Mouse (Mus musculus) layer of hippocampus, postnatal 14 days (tissue): Measurements from ENCODE around the gene Nnat. TPM values are rescaled to one million over a fixed set of nuclear protein-coding genes. Genes with fewer than 3 reads are reported as not detected.

Experiments used
- DNase-seq, 2 experiments: peaks; one replicate each; pipeline ENCODE4 v3.0.0; 2021 to 2022; ENCODE audit warnings: low spot score in 2 of 2, mixed read lengths in 1 of 2
- long read RNA-seq, 2 experiments: library from polyadenylated mRNA; stranded (forward); transcript quantifications; one replicate each; pipeline ENCODE4 v2.0.0; 2021
- total RNA-seq, 2 experiments: library from RNA; stranded (reverse); gene quantifications; 2 replicates each; pipeline ENCODE4 v1.2.3; 2021

Nnat gene
- total RNA-seq = 1,000 to 10,000 TPM; 1,202 to 1,260 TPM
- long read RNA-seq, experiment 1, transcript Nnat-205 (2 exons, 1,146 nt) = major isoform, 175 of 407 reads
- long read RNA-seq, experiment 1, transcript Nnat-202 (3 exons, 1,213 nt) = minor isoform, 35 of 407 reads
- long read RNA-seq, experiment 1, partial matches to known transcripts = 1 of 407 reads
- long read RNA-seq, experiment 1, other reads (novel, unspliced or antisense) = 190 of 407 reads
- long read RNA-seq, experiment 2, transcript Nnat-205 (2 exons, 1,146 nt) = major isoform, 306 of 940 reads
- long read RNA-seq, experiment 2, transcript Nnat-202 (3 exons, 1,213 nt) = minor isoform, 65 of 940 reads
- long read RNA-seq, experiment 2, partial matches to known transcripts = 0 of 940 reads
- long read RNA-seq, experiment 2, other reads (novel, unspliced or antisense) = 561 of 940 reads

GRCm38 (mm10) chr2:157559858-157560257 lies at the start of gene Nnat:
Gene Nnat, plus strand, starts transcription at chr2:157560078.
- DNase-seq = peak; percentile 76 to 82

GRCm38 (mm10) chr2:157512859-157513258 lies 47.0 kb upstream of the Nnat start:
- DNase-seq = peak in 1 of 2 experiments; percentile 71

GRCm38 (mm10) chr2:157513737-157514208 lies 46.1 kb upstream of the Nnat start:
- DNase-seq = no peak

- DNase-seq = no peak
These were observed 45.5 kb upstream of the Nnat start for GRCm38 (mm10) chr2:157514353-157514752.

GRCm38 (mm10) chr2:157517526-157517925 lies 42.4 kb upstream of the Nnat start:
- no peak for DNase-seq

GRCm38 (mm10) chr2:157518451-157518850 lies 41.4 kb upstream of the Nnat start:
- DNase-seq = no peak

- DNase-seq = no peak
These were observed 40.4 kb upstream of the Nnat start for GRCm38 (mm10) chr2:157519452-157519851.

GRCm38 (mm10) chr2:157520496-157520895 lies 39.4 kb upstream of the Nnat start:
- DNase-seq = peak in 1 of 2 experiments; percentile 71

GRCm38 (mm10) chr2:157522556-157522955 lies 37.3 kb upstream of the Nnat start:
- no peak for DNase-seq

- DNase-seq = peak in 1 of 2 experiments; percentile 49
These were observed 29.6 kb upstream of the Nnat start for GRCm38 (mm10) chr2:157530056-157530955.

- DNase-seq = no peak
These were observed 28.0 kb upstream of the Nnat start for GRCm38 (mm10) chr2:157531681-157532426.

- no peak for DNase-seq
These were observed 25.7 kb upstream of the Nnat start for GRCm38 (mm10) chr2:157534163-157534562.

- no peak for DNase-seq
These were observed 23.3 kb upstream of the Nnat start for GRCm38 (mm10) chr2:157536476-157537081.

GRCm38 (mm10) chr2:157537118-157537517 lies 22.8 kb upstream of the Nnat start:
- DNase-seq = no peak

GRCm38 (mm10) chr2:157540073-157540952 lies 19.6 kb upstream of the Nnat start:
- no peak for DNase-seq

- DNase-seq = no peak
These were observed 18.8 kb upstream of the Nnat start for GRCm38 (mm10) chr2:157540953-157541569.

GRCm38 (mm10) chr2:157541631-157542030 lies 18.2 kb upstream of the Nnat start:
- DNase-seq = no peak

GRCm38 (mm10) chr2:157542415-157542814 lies 17.5 kb upstream of the Nnat start:
- no peak for DNase-seq

GRCm38 (mm10) chr2:157544333-157544888 lies 15.5 kb upstream of the Nnat start:
- no peak for DNase-seq
